Mouse (Mus musculus): ENCODE measurements around the gene Rapgef1. TPM values are rescaled to one million over a fixed set of nuclear protein-coding genes. Genes with fewer than 3 reads are reported as not detected.
"Not testable (repeated sequence)": the region's sequence is repeated elsewhere in the genome, so short reads cannot be mapped to it uniquely, and the experiment has no call there.

Rapgef1 gene
- polyA plus RNA-seq, 1 experiment from 2014 or later: 24.2 TPM

DNA sequence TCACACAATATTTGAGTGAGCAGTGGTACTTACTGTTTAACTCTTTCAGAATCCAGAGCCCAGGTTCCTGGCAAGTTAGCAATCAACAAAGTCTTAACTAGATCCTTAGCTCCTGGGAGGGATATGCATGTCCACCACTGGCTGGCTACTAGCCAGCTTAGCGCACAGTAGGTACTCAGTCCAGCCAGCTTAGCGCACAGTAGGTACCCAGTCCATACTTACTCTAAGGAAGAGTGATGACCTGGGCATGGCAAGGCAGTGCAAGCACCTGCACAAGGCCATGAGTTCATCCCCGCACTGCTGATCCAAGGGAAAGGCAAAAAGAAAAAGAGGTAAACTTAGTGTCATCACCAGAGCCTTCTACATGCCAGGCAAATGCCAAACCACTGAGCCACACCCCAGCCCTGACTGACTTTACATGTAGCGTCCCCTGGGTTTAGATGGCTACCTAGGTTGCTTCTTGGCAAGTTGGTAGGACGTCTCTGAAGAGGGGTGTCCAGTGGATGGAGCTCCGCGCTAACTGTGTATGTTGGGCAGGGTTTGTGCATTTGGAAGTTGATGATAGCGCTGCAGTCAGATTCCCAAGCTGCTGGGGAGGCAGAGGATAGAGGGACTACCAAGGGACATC, 6.2 kb downstream of the Rapgef1 start:
- H3K4me2 ChIP-seq: no peak overlapping the region
- no peaks in the 10 kb centered on the region for H3K9me3 ChIP-seq
- 95% methylated on average over 8 of the region's 8 CpGs for WGBS
- H3K27ac ChIP-seq: no peak overlapping the region
- peaks cover 28% of the 10 kb centered on the region for H3K4me1 ChIP-seq
- ATAC-seq (replicated peaks): no peak
- no peaks in the 10 kb centered on the region for H3K36me3 ChIP-seq (replicated peaks)
- no peak overlapping the region for H3K4me3 ChIP-seq
- no peak overlapping the region for H3K9ac ChIP-seq
- no peaks in the 10 kb centered on the region for H3K27me3 ChIP-seq (replicated peaks)

DNA sequence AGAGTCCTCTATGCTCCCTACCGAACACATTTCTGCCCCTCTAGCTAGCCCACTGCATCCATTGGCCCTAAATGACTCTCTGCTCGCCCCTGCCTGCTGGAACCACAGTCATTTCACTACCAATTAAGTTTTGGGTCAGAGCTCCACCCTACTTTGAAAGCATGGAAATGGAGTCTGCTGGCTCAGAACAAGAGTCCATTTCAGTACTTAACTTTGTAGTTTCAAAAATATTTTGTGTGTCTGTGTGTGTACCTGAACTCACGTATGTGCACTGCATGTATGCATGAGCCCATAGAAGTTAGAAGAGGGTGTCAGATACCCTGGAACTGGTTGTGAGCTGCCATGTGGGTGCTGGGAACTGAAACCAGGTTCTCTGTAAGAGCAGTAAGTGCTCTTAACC, 7.8 kb downstream of the Rapgef1 start:
- Histone ChIP-seq H3K4me1 (peaks cover 11% of the 10 kb centered on the region), H3K27ac (no peak overlapping the region)

DNA sequence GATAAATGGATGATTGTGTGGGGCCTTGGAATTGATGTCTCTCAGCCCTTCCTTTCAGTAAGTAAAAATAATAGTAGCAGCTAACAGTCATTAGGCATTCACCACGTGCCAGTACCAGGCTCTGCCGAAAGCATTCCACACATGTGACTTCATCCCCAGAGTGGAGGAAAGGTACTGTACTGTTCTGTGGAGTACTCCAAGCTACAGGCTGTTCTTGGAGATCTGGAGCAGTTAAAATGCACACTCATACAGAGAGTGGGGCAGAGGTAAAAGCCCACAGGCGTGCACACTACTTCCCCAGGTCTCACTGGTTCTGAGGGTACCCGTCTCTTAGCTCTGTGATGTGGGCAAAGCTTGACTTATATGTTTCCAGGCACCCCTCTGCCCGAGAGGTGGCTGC, 8.7 kb downstream of the Rapgef1 start:
- H3K27me3 ChIP-seq (replicated peaks): no peaks in the 10 kb centered on the region
- H3K9ac ChIP-seq: no peak overlapping the region
- H3K4me1 ChIP-seq: peaks cover 13% of the 10 kb centered on the region; the same call in 1 of the 2 replicates
- H3K4me2 ChIP-seq: no peak overlapping the region
- H3K27ac ChIP-seq: no peak overlapping the region
- WGBS: 63% methylated on average over 5 of the region's 5 CpGs
- H3K9me3 ChIP-seq: no peaks in the 10 kb centered on the region
- H3K4me3 ChIP-seq: no peak overlapping the region
- H3K36me3 ChIP-seq (replicated peaks): no peaks in the 10 kb centered on the region
- ATAC-seq (replicated peaks): no peak

More for the DNA sequence above, 7.8 kb downstream of the Rapgef1 start:
- H3K9me3 ChIP-seq: no peaks in the 10 kb centered on the region
- H3K9ac ChIP-seq: no peak overlapping the region
- no peaks in the 10 kb centered on the region for H3K36me3 ChIP-seq (replicated peaks)
- no peak for ATAC-seq (replicated peaks)
- H3K4me3 ChIP-seq: no peak overlapping the region
- 82% methylated on average over 3 of the region's 3 CpGs for WGBS
- H3K27me3 ChIP-seq (replicated peaks): no peaks in the 10 kb centered on the region
- no peak overlapping the region for H3K4me2 ChIP-seq

DNA sequence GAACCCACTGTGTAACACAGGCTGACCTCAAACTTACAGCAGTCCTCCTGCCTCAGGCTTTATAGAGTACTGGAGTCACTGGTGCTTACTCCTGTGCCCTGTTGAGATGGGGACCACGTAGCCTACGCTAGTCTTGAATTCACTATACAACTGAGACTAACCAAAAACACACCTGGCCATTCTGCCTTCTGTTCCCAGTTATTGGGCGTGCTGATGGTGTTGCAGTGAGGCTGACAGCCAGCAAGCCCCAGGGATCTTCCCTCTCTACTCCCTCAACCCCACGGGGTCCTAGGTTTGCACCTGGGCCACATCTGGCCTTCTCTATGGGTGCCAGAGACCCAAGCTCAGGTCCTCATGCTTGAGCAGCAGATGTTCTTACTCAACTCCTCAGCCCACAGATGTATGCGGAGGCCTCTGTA, 9.3 kb downstream of the Rapgef1 start:
- no peaks in the 10 kb centered on the region for H3K36me3 ChIP-seq (replicated peaks)
- WGBS: 83% methylated on average over 5 of the region's 5 CpGs
- no peak for ATAC-seq (replicated peaks)
- H3K4me2 ChIP-seq: no peak overlapping the region
- no peak overlapping the region for H3K4me3 ChIP-seq
- H3K27me3 ChIP-seq (replicated peaks): no peaks in the 10 kb centered on the region
- no peak overlapping the region for H3K27ac ChIP-seq
- peaks cover 19% of the 10 kb centered on the region; the same call in 1 of the 2 replicates for H3K4me1 ChIP-seq
- H3K9me3 ChIP-seq: no peaks in the 10 kb centered on the region
- no peak overlapping the region for H3K9ac ChIP-seq

DNA sequence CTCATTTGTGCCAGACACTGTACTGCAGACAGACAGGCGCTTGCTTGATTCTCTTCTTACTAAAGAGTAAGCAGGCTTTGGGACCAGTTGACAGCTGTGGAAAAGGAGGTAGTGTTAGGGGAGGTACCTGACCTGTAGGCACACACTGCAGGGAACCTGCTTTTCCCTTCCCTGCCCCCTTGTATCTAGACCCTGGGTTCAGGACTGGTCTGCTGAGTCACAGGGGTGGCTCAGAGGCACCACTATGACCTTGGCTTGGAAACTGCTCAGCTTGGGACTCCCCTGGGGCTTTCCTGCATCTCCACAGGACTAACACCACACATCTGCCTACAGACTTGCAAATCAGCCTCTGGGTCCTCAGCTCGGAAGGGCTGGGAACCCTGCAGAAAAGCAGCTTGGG, 9.8 kb downstream of the Rapgef1 start:
- 57% methylated on average over 2 of the region's 2 CpGs for WGBS
- Histone ChIP-seq H3K27ac (no peak overlapping the region), H3K4me3 (no peak overlapping the region), H3K4me1 (peaks cover 19% of the 10 kb centered on the region), H3K9me3 (no peaks in the 10 kb centered on the region), H3K27me3 (replicated peaks) (no peaks in the 10 kb centered on the region), H3K9ac (no peak overlapping the region), H3K4me2 (no peak overlapping the region), H3K36me3 (replicated peaks) (no peaks in the 10 kb centered on the region)
- no peak for ATAC-seq (replicated peaks)

DNA sequence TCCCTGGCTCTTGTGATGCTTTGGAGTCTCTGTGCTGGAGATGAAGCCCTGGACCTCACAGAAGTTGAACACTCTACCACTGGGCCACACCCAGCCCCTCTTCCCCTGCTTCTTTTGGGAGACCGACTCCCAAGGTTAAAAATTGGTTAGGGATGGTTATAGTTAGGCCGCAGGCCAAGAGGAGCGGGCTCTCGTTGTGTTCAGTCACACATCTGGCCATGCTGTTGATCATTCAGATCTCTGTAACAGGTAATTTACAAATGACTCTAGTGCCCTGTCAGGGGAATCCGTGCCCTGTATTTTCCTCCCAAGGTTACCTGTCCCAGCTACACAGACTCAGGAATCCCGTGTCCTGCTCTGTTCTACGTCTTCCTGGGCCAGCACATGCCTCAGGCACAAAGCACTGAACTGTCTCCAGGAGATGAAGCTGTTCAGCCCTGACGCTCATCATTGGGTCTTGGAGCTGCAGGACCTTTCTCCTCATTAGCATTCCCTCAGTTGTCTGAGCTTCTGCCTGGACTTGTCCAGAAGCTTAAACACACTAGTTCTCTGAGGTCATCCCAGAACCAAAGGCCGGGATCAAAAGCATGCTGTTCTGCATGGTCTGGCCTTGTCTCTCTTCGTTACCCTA, 10.7 kb downstream of the Rapgef1 start:
- H3K9ac ChIP-seq: no peak overlapping the region
- ATAC-seq (replicated peaks): no peak
- H3K4me1 ChIP-seq: peaks cover 27% of the 10 kb centered on the region
- no peak overlapping the region for H3K4me3 ChIP-seq
- no peaks in the 10 kb centered on the region for H3K27me3 ChIP-seq (replicated peaks)
- 89% methylated on average over 10 of the region's 10 CpGs for WGBS
- no peak overlapping the region for H3K27ac ChIP-seq
- no peaks in the 10 kb centered on the region for H3K9me3 ChIP-seq
- H3K4me2 ChIP-seq: no peak overlapping the region
- no peaks in the 10 kb centered on the region for H3K36me3 ChIP-seq (replicated peaks)

DNA sequence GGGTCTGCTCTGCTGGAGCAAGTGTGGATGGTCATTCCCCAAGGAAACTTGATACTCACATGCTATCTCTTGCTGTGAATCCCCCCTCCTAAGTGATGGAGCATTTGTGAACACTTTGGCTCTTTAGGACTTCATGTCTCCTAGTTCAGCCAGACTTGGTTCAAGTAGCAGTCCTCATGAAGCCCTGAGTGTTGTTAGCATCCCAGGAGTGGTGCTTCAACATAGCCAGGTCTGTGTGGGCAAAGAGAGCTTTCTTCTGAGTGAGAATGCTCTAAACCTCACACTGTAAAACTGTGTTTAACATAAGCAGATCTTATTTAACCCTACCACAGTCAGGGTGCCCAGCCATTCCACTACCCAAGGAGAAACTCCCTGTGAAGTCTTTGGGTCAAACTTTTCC, 11.5 kb downstream of the Rapgef1 start:
- Histone ChIP-seq H3K4me3 (no peak overlapping the region), H3K27me3 (replicated peaks) (no peaks in the 10 kb centered on the region), H3K4me2 (no peak overlapping the region), H3K36me3 (replicated peaks) (no peaks in the 10 kb centered on the region), H3K9ac (no peak overlapping the region), H3K9me3 (no peaks in the 10 kb centered on the region), H3K27ac (no peak overlapping the region), H3K4me1 (peaks cover 27% of the 10 kb centered on the region)
- no peak for ATAC-seq (replicated peaks)

DNA sequence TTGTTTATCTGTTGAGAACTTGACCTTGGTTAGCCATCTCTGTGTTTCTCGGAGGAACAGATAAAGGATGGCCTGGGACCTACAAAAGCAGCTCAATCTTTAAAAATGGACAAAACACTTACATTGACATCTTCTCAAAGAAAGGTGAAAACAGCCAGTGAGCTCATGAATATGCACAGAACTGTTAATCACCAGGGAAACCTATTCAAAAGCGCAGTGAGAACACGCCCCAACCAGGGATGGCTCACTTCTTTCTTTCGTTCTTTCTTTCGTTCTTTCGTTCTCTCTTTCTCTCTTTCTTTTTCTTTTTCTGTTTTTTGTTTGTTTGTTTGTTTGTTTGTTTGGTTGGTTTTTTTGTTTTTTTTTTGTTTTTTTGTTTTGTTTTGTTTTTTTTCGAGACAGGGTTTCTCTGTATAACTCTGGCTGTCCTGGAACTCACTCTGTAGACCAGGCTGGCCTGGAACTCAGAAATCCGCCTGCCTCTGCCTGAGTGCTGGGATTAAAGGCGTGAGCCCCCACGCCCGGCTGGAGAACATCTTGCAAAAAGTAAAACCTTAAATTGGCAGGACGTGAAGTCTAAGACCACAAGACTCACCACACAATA, 12.1 kb downstream of the Rapgef1 start:
- not testable (repeated sequence) for H3K9ac ChIP-seq; H3K27me3 ChIP-seq (replicated peaks); H3K27ac ChIP-seq; H3K4me2 ChIP-seq; H3K36me3 ChIP-seq (replicated peaks); H3K9me3 ChIP-seq; ATAC-seq (replicated peaks); H3K4me3 ChIP-seq
- H3K4me1 ChIP-seq: peaks cover 27% of the 10 kb centered on the region
- 79% methylated on average over 12 of the region's 12 CpGs for WGBS

DNA sequence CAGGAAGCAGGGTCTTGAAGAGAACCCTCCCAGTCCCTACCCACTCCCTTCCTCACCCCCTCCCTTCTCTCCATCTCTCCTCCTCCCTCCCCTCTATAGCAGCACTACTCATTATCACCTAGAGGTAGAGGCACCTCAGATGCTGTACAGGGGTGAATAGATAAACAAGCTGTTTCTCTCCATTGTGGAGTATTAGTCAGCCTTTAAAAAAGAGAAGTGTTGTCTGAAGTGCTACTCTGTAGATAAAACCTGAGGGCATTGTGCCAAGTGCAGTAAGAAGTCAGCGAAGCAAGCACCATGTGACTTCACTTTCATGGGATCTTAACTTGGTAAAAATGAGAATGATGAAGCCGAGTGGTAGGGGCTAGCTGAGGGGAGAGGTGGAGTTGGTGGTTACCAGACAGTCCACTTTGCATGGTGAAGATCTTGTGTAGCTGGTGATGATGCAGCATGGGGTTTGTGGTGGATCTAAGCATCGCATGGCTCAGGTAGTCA, 12.7 kb downstream of the Rapgef1 start:
- no peaks in the 10 kb centered on the region for H3K36me3 ChIP-seq (replicated peaks)
- no peak overlapping the region for H3K4me2 ChIP-seq
- no peak overlapping the region for H3K27ac ChIP-seq
- H3K9ac ChIP-seq: no peak overlapping the region
- no peaks in the 10 kb centered on the region for H3K9me3 ChIP-seq
- H3K4me3 ChIP-seq: no peak overlapping the region
- ATAC-seq (replicated peaks): no peak
- no peaks in the 10 kb centered on the region for H3K27me3 ChIP-seq (replicated peaks)
- 85% methylated on average over 3 of the region's 3 CpGs for WGBS
- H3K4me1 ChIP-seq: peaks cover 27% of the 10 kb centered on the region

DNA sequence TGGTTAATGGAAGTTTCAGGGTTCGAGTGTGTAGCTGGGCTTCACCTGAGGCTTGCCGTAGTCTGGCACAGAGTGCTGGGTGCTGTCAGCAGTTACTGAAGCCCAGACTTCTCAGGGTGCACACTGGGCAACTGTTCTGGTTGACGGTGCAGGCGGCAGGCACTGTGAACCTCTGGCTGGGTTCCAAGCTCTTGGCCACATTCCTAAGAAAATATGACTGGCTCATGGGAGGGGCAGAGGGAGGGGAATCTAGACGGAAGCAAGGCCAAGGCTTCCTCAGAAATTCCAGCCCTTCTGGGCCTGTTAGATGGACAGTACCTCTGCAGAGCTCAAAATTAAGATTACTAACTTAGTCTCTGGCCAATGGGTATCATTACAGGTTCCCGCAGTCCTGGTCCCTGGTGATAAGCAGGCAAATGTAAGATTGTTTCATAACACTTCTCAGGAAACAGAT, 13.6 kb downstream of the Rapgef1 start:
- no peak for ATAC-seq (replicated peaks)
- peaks cover 27% of the 10 kb centered on the region for H3K4me1 ChIP-seq
- H3K36me3 ChIP-seq (replicated peaks): no peaks in the 10 kb centered on the region
- no peak overlapping the region for H3K4me3 ChIP-seq
- no peak overlapping the region for H3K27ac ChIP-seq
- H3K9me3 ChIP-seq: no peaks in the 10 kb centered on the region
- 57% methylated on average over 6 of the region's 6 CpGs for WGBS
- H3K27me3 ChIP-seq (replicated peaks): no peaks in the 10 kb centered on the region
- H3K4me2 ChIP-seq: no peak overlapping the region
- no peak overlapping the region for H3K9ac ChIP-seq

DNA sequence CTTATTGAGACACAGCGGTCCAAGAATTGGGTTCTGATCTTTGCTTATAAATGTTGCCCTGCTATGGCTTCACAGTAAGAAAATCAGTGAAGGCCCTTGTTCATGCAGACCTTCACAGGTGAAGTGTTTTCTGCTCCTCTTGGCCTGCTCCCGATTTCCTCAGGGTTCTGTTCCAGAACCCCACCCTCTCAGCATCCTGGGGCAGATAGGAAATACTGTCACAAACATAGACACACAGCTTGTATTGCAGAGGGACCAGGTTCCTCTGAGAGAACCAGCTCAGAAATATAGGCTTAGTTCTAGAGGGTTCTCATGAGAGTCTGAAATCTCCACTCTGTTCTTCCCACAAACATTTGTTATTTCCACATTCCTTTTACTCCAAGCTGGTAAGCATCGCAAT, 14.3 kb downstream of the Rapgef1 start:
- no peaks in the 10 kb centered on the region for H3K27me3 ChIP-seq (replicated peaks)
- no peaks in the 10 kb centered on the region for H3K36me3 ChIP-seq (replicated peaks)
- peaks cover 22% of the 10 kb centered on the region for H3K4me1 ChIP-seq
- no peak overlapping the region for H3K27ac ChIP-seq
- no peak overlapping the region for H3K9ac ChIP-seq
- no peaks in the 10 kb centered on the region for H3K9me3 ChIP-seq
- WGBS: 94% methylated on average over 3 of the region's 3 CpGs
- no peak for ATAC-seq (replicated peaks)
- no peak overlapping the region for H3K4me3 ChIP-seq
- H3K4me2 ChIP-seq: no peak overlapping the region

DNA sequence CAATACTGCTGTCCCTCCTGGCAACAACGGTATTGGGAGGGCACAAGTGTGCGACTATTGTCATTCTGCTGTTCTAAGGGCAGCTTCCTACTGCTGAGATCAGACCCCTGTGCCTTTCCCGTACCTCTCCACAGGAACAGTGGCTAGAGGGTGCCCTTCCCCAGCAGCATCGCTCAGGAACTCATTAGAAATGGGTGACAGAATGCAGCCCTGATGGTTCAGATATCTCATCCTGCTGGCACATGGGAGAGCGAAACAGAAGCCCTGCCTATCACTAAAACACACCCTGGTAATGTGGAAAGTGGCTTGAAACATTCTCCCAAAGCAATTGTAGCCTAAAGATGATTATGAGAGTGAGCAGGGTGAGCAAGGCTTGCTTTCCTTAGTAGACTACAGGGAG, 15.0 kb downstream of the Rapgef1 start:
- Histone ChIP-seq H3K36me3 (replicated peaks) (no peaks in the 10 kb centered on the region), H3K27ac (no peak overlapping the region), H3K27me3 (replicated peaks) (no peaks in the 10 kb centered on the region), H3K4me1 (peaks cover 21% of the 10 kb centered on the region), H3K4me3 (no peak overlapping the region), H3K4me2 (no peak overlapping the region), H3K9ac (no peak overlapping the region; the same call in 1 of the 2 replicates), H3K9me3 (no peaks in the 10 kb centered on the region)
- ATAC-seq (replicated peaks): no peak
- WGBS: 75% methylated on average over 5 of the region's 5 CpGs
